Mouse (Mus musculus) CH12.LX (cell line): ENCODE results near the gene Gpr137. TPM values are rescaled to one million over a fixed set of nuclear protein-coding genes. Genes with fewer than 3 reads are reported as not detected.

ENCODE experiments used
- DNase-seq: peaks from one replicate; pipeline ENCODE4 v3.0.0-alpha.2; 2013; ENCODE audit errors: extremely low read depth
- H3K27ac ChIP-seq: 2 replicates; pipeline ENCODE4 v1.5.1; 2012; ENCODE audit warnings: low read depth, mild to moderate bottlenecking, control low read depth, moderate library complexity; ENCODE audit not compliant: insufficient read depth
- H3K27me3 ChIP-seq: replicated peaks from 2 replicates; pipeline ENCODE3; 2012; ENCODE audit warnings: inconsistent platforms
- H3K36me3 ChIP-seq, 2 experiments: replicated peaks in 1 of 2; 2 replicates each; pipeline versions ENCODE3 to v1.6.1; 2012; ENCODE audit warnings: inconsistent platforms in 1 of 2, low read length in 1 of 2, mild to moderate bottlenecking in 1 of 2, mixed read lengths in 1 of 2, moderate library complexity in 1 of 2; ENCODE audit not compliant: control insufficient read depth in 1 of 2, insufficient read depth in 1 of 2
- H3K4me1 ChIP-seq, 2 experiments: 2 replicates each; pipeline ENCODE4 v1.6.1; 2012; ENCODE audit warnings: inconsistent platforms in 1 of 2, moderate library complexity in 1 of 2; ENCODE audit not compliant: insufficient read depth in 2 of 2, control insufficient read depth in 1 of 2
- H3K4me2 ChIP-seq: 2 replicates; pipeline ENCODE4 v1.6.1; 2012; ENCODE audit warnings: low read depth, mild to moderate bottlenecking, control low read depth; ENCODE audit not compliant: poor library complexity, insufficient read depth, severe bottlenecking
- H3K4me3 ChIP-seq, 3 experiments: fragments of 150-350 bp in 1 of 3; sonication (generic) in 1 of 3; replicated peaks in 1 of 3; 2 replicates each; pipeline versions ENCODE3 to v1.5.1; 2011 to 2012; ENCODE audit warnings: low read depth in 2 of 3, low read length in 2 of 3, mild to moderate bottlenecking in 2 of 3, moderate library complexity in 2 of 3, control low read depth in 1 of 3, improper control_type of control experiment in 1 of 3, inconsistent platforms in 1 of 3, mixed read lengths in 1 of 3; ENCODE audit not compliant: poor library complexity in 1 of 3
- H3K79me2 ChIP-seq: replicated peaks from 2 replicates; pipeline ENCODE4 v1.6.1; 2012; ENCODE audit warnings: mild to moderate bottlenecking, moderate library complexity; ENCODE audit not compliant: control insufficient read depth, poor library complexity, insufficient read depth, severe bottlenecking; ENCODE audit errors: extremely low read depth
- H3K9ac ChIP-seq: 2 replicates; pipeline ENCODE4 v1.6.1; 2012; ENCODE audit warnings: low read depth, mild to moderate bottlenecking, control low read depth, moderate library complexity; ENCODE audit not compliant: insufficient read depth
- H3K9me3 ChIP-seq: replicated peaks from 2 replicates; pipeline ENCODE3; 2012; ENCODE audit warnings: low read length, inconsistent platforms, mixed read lengths
- CTCF ChIP-seq, 2 experiments: IDR thresholded peaks in 1 of 2; conservative IDR thresholded peaks in 1 of 2; 2 replicates each; pipeline ENCODE4 v1.5.1; 2011 to 2012; ENCODE audit warnings: low read depth in 2 of 2, low read length in 2 of 2, improper control_type of control experiment in 1 of 2, inconsistent platforms in 1 of 2, mild to moderate bottlenecking in 1 of 2, moderate library complexity in 1 of 2
- EP300 ChIP-seq: IDR thresholded peaks from 2 replicates; pipeline ENCODE4 v1.6.1; 2011; ENCODE audit warnings: low read length, improper control_type of control experiment
- ETS1 ChIP-seq: conservative IDR thresholded peaks from 2 replicates; pipeline ENCODE4 v1.6.1; 2012; ENCODE audit warnings: low read depth, mild to moderate bottlenecking, inconsistent platforms, low read length, improper control_type of control experiment, moderate library complexity
- GABPA ChIP-seq: IDR thresholded peaks from 2 replicates; pipeline ENCODE4 v1.6.1; 2012; ENCODE audit warnings: low read depth, low read length, improper control_type of control experiment, inconsistent platforms; ENCODE audit not compliant: insufficient replicate concordance
- KAT2A ChIP-seq: IDR thresholded peaks from 2 replicates; pipeline ENCODE4 v1.6.1; 2012; ENCODE audit warnings: low read length, improper control_type of control experiment, inconsistent platforms; ENCODE audit not compliant: insufficient replicate concordance
- MAX ChIP-seq: IDR thresholded peaks from 2 replicates; pipeline ENCODE4 v1.6.1; 2011; ENCODE audit warnings: low read length, improper control_type of control experiment
- MEF2A ChIP-seq: IDR thresholded peaks from 2 replicates; pipeline ENCODE4 v1.6.1; 2014; ENCODE audit warnings: low read depth, mild to moderate bottlenecking, inconsistent platforms, low read length, improper control_type of control experiment, borderline replicate concordance
- MYC ChIP-seq: IDR thresholded peaks from 2 replicates; pipeline ENCODE4 v1.6.1; 2011; ENCODE audit warnings: low read depth, mild to moderate bottlenecking, improper control_type of control experiment, low read length
- NELFE ChIP-seq: IDR thresholded peaks from 2 replicates; pipeline ENCODE4 v1.6.1; 2011; ENCODE audit warnings: low read depth, low read length, improper control_type of control experiment
- POLR2A ChIP-seq: IDR thresholded peaks from 2 replicates; pipeline ENCODE4 v1.6.1; 2011; ENCODE audit warnings: low read depth, mild to moderate bottlenecking, improper control_type of control experiment, low read length
- RAD21 ChIP-seq: IDR thresholded peaks from 2 replicates; pipeline ENCODE4 v1.6.1; 2011; ENCODE audit warnings: low read depth, mild to moderate bottlenecking, low read length, improper control_type of control experiment, moderate library complexity
- RCOR1 ChIP-seq: conservative IDR thresholded peaks from 2 replicates; pipeline ENCODE4 v1.6.1; 2012; ENCODE audit warnings: low read depth, mild to moderate bottlenecking, inconsistent platforms, low read length, improper control_type of control experiment
- SIN3A ChIP-seq: IDR thresholded peaks from 2 replicates; pipeline ENCODE4 v1.6.1; 2012; ENCODE audit warnings: low read length, improper control_type of control experiment, inconsistent platforms
- TBP ChIP-seq: conservative IDR thresholded peaks from 2 replicates; pipeline ENCODE4 v1.6.1; 2011; ENCODE audit warnings: low read depth, low read length, improper control_type of control experiment
- TCF12 ChIP-seq: IDR thresholded peaks from 2 replicates; pipeline ENCODE4 v1.6.1; 2014; ENCODE audit warnings: low read depth, mild to moderate bottlenecking, inconsistent platforms, low read length, improper control_type of control experiment
- USF2 ChIP-seq: conservative IDR thresholded peaks from 2 replicates; pipeline ENCODE4 v1.6.1; 2011; ENCODE audit warnings: low read depth, low read length, improper control_type of control experiment
- ZC3H11A ChIP-seq: IDR thresholded peaks from 2 replicates; pipeline ENCODE4 v1.6.1; 2012; ENCODE audit warnings: low read depth, mild to moderate bottlenecking, inconsistent platforms, low read length, improper control_type of control experiment
- ZKSCAN1 ChIP-seq: IDR thresholded peaks from 2 replicates; pipeline ENCODE4 v1.6.1; 2012; ENCODE audit warnings: low read depth, inconsistent platforms, low read length, improper control_type of control experiment, borderline replicate concordance
- dilution Hi-C: fragments of 300-500 bp; cut with MboI; formaldehyde crosslinking; loops from 2 replicates; pipeline ENCODE4 v1.14.3; 2020; ENCODE audit warnings: low sequenced_read_pairs; ENCODE audit not compliant: extremely low pct_unique_long_range_greater_than_20kb, extremely low pct_ligation_motif_present
- in situ Hi-C: fragments of 300-500 bp; cut with MboI; formaldehyde crosslinking; loops from 3 replicates; pipeline ENCODE4 v1.14.3; 2019; ENCODE audit warnings: low sequenced_read_pairs, low pct_ligation_motif_present, low pct_unique_long_range_greater_than_20kb, mixed read lengths
- polyA plus RNA-seq: library from polyadenylated mRNA; unstranded; fragments of >175 nt; gene quantifications from 2 replicates; pipeline ENCODE4 v1.2.1, GENCODE M21; 2012; ENCODE audit warnings: low read depth; ENCODE audit not compliant: insufficient read length
- total RNA-seq, 2 experiments: library from RNA; depleted of rRNA; stranded (reverse); fragments of 300-350 nt in 1 of 2; fragments of >200 nt in 1 of 2; gene quantifications; 2 replicates each; pipeline ENCODE4 v1.2.3; 2012 to 2014

Gene Gpr137
- total and polyA plus RNA-seq, 3 experiments = 8.8 to 18.1 (median 14.4) TPM

DNA sequence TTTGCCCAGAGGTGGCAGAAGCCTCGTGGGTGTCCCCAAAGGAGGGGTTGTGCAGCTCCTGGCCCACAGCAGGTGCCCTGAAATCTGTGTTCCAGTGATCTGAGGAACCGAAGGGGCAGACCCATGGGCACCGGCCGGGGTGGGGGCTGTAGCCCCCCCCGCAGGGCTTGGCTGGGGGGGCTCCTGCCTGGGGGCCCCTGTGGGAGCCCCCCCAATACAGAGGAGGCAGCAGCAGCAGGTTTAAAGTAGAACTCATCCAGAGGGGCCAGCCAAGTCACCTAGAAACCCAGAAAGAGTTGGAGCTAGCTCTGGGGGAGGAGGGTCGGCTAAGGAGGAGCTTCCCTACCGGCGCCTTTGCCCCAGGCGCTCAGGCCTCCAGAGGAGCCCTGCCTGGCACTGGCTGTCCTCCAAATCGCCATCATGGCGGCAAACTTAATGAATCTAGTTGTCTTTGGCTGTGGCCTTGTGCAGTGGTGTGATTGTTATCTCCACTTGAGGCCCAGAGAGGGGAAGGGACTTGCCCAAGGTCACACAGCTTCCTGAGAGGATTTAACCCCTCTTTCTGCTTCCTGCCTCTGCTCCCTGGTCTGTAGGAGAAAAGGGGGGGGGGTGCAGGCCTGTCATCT is 28.3 kb upstream of the Gpr137 start:
- H3K9ac ChIP-seq = no peak overlapping the region
- no peak overlapping the region for H3K4me2 ChIP-seq
- peaks cover 4 to 13% of the 10 kb centered on the region in 2 experiments for H3K36me3 ChIP-seq
- no peak for DNase-seq
- H3K9me3 ChIP-seq = no peaks in the 10 kb centered on the region
- in situ Hi-C loops (no loop called here), dilution Hi-C loops (no loop called here)
- peaks cover 3% of the 10 kb centered on the region for H3K27me3 ChIP-seq
- peaks cover 9 to 49% of the 10 kb centered on the region in 2 experiments for H3K4me1 ChIP-seq
- no peak overlapping the region for H3K27ac ChIP-seq
- H3K79me2 ChIP-seq = peaks cover 3% of the 10 kb centered on the region; the same call in 1 of the 2 replicates
- TF ChIP-seq RCOR1 (no peak), ETS1 (no peak), USF2 (no peak), TBP (no peak), KAT2A (no peak), RAD21 (no peak), NELFE (no peak), SIN3A (no peak), GABPA (no peak), POLR2A (no peak), MAX (no peak), ZC3H11A (no peak), CTCF (conservative IDR thresholded peaks at IDR 0.05 in 1 of 2, IDR thresholded peaks at IDR 0.05 in 1 of 2; ENCODE audit: low read depth in 2 of 2, low read length in 2 of 2) (no peak)
- H3K4me3 ChIP-seq = no peak overlapping the region

DNA sequence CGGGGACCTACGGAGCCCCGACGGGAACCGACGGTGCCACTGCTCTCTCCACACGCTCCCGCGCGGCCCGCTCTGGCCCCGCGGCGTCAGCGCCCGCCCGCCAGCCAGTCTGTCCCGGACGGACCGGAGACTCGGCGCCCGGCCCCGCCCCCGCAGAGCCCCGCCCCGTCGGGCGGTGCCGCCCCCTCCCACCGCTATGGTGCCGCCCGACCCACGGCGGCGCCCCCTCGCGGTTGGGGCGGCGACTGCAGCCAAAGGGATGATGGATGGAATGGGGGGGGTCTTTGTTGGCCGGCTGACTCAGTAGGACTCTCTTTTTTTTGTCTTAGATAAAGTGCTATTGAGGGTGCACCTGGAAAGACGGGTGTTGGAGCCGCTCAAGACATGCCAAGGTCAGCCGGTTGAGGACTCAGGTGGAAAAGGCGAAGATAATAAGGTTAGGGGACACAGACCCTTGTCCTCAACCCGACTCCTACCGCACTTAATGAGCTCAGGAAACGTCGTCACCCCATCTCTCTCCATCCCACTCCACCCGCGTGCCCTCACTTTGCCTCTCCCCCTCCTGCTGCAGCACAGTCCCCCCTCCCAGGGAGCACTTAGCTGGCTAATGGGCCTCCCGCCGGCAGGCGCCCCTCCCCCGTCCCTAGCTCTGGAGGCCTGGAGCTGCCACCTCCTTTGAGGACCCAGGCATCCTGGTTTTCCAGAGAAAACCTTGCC is 27.5 kb upstream of the Gpr137 start:
- H3K36me3 ChIP-seq = peaks cover 4 to 21% of the 10 kb centered on the region in 2 experiments
- in situ Hi-C loops (no loop called here), dilution Hi-C loops (no loop called here)
- no peak overlapping the region for H3K27ac ChIP-seq
- peak overlapping the region; percentile 39 for H3K4me2 ChIP-seq
- peaks cover 9 to 49% of the 10 kb centered on the region in 2 experiments for H3K4me1 ChIP-seq
- peak overlapping the region; percentile 39 to 80 (median 70) for H3K4me3 ChIP-seq
- H3K9ac ChIP-seq = peak overlapping the region; percentile 69; the same call in 1 of the 2 replicates
- DNase-seq = no peak
- TF ChIP-seq MAX (no peak), ZC3H11A (no peak), POLR2A (peak; percentile 72), MYC (no peak), TCF12 (0 out of 2 replicates have a peak, but pooled peaks have one; percentile 12), ETS1 (no peak), MEF2A (no peak), EP300 (no peak), CTCF (conservative IDR thresholded peaks at IDR 0.05 in 1 of 2, IDR thresholded peaks at IDR 0.05 in 1 of 2; ENCODE audit: low read depth in 2 of 2, low read length in 2 of 2) (peak; percentile 13 to 68; a peak in 2 of 4 replicates), ZKSCAN1 (no peak)
- H3K27me3 ChIP-seq = peaks cover 3% of the 10 kb centered on the region
- no peaks in the 10 kb centered on the region for H3K79me2 ChIP-seq
- no peaks in the 10 kb centered on the region for H3K9me3 ChIP-seq
